Mouse (Mus musculus) brain, embryonic 14.5 days (tissue): Measurements from ENCODE around the gene Klhl23.

Experiments
- CTCF ChIP-seq: fragments of 200-500 bp; IDR thresholded peaks from 2 replicates; pipeline ENCODE4 v1.5.1; 2012; ENCODE audit warnings: inconsistent platforms, mild to moderate bottlenecking, moderate library complexity, borderline replicate concordance; ENCODE audit not compliant: insufficient read depth, insufficient read length; ENCODE audit errors: extremely low read depth
- POLR2A ChIP-seq: fragments of 200-500 bp; IDR thresholded peaks from 2 replicates; pipeline ENCODE4 v1.6.1; 2012; ENCODE audit warnings: mild to moderate bottlenecking, inconsistent platforms, borderline replicate concordance; ENCODE audit not compliant: poor library complexity, insufficient read depth, insufficient read length, severe bottlenecking; ENCODE audit errors: extremely low read depth

- no peak for TF ChIP-seq CTCF
- TF ChIP-seq POLR2A: no peak
These were observed 63.3 kb downstream of the Klhl23 start for GRCm38 (mm10) chr2:69885050-69885449.
